Mouse (Mus musculus): ENCODE measurements at regions not wholly inside any gene's neighbourhood (a gene's known extent, or its start where the extent isn't known, plus 50 kb on each side); places are given as distances from the start of the nearest gene placed in this dataset.

DNA sequence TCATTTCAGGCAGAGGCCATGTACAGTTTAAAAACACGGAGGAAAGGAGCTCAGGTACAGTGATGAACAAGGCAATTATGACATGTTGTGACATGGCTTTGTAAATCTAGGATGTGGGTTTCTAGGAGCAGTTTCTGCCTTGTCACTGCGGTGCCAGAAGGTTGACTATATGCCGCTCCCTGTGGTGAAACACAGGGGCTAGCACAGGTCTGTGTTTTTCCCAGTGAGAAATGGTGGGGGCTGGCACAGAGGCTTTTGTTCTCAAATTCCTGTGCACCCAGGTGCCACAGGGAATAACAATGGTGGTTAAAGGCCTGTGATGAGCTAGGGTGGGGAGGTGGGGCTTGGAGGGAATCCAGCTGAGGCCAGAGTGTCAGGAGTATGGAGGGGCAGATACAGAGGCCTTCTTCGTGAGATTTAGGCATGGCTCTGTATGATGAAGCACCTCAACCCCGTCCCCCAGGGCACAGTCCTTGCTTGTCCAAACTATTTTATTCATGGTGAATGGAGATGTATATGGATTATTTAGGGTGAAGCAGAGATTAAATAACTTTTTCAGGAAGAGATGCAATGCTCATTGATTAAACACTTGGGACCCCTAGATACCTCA is 80.0 kb upstream of the Inhba start:
- no peak for DNase-seq

- DNase-seq: no peak
These were observed 76.0 kb upstream of the Inhba start for GRCm38 (mm10) chr13:15935689-15936088.

GRCm38 (mm10) chr13:15936109-15936508 is 75.5 kb upstream of the Inhba start:
- DNase-seq: no peak

DNA sequence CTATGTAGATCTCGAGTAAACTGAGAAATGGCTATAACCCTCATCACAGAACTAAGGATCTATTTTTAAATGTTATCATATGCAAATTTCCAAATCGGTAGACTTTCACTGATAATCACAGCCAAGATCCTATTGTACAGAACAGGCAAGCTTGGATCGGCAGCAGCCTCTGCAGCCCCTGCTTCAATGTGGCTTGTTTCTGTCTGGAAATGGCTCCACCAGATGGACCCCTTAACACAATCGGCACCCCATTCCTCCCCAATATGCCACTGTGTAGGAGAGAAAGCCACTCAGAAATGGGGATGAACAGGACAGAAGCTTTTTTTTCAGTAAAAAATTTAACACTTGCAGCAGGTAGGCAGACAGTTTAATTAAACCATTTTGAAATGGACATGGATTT is 61.5 kb upstream of the Inhba start:
- DNase-seq: no peak

GRCm38 (mm10) chr13:15950885-15951610 is 60.6 kb upstream of the Inhba start:
- no peak for DNase-seq
